Mouse (Mus musculus): ENCODE results near the gene Agpat3. TPM values are rescaled to one million over a fixed set of nuclear protein-coding genes. Genes with fewer than 3 reads are reported as not detected.

Agpat3 gene
- total and polyA plus RNA-seq, 2 experiments from 2014 or later: 94.9 to 101 TPM

DNA sequence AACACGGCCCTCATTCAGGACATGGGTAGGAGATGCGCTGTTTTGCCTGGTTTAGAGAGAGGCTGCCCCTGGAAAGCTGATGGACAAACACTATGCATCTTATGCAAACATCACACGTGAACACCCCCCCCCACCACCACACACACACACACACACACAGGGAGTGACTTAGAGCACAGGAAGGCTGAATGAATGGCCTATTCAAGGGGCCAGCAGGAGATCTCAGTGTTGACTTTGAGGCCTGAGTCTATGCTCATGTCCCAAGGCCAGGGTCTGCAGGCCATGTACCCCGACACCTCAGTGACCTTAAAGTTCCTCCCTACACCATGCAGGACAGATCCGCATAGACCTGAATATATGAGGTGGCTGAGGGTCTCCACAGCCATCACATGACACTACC lies 64.2 kb downstream of the Agpat3 start:
- DNase-seq: no peak
- H3K27ac ChIP-seq (ENCODE audit: low read depth, low read length): no peak overlapping the region
- no peak for ATAC-seq
- no peak overlapping the region for H3K4me2 ChIP-seq (ENCODE audit: low read depth)
- H3K27me3 ChIP-seq (ENCODE audit: insufficient read depth, low read length): no peaks in the 10 kb centered on the region
- H3K4me1 ChIP-seq (ENCODE audit: insufficient read depth): no peaks in the 10 kb centered on the region
- 94% methylated on average over 5 of the region's 5 CpGs for WGBS
- H3K4me3 ChIP-seq (ENCODE audit: low read depth, low read length): no peak overlapping the region
- no peaks in the 10 kb centered on the region for H3K9me3 ChIP-seq (ENCODE audit: low read length)
- no peak overlapping the region for H3K9ac ChIP-seq
- H3K36me3 ChIP-seq (ENCODE audit: insufficient read depth): peaks cover 40% of the 10 kb centered on the region
- TF ChIP-seq CTCF (IDR thresholded peaks at IDR 0.05; ENCODE audit: low read depth): no peak

DNA sequence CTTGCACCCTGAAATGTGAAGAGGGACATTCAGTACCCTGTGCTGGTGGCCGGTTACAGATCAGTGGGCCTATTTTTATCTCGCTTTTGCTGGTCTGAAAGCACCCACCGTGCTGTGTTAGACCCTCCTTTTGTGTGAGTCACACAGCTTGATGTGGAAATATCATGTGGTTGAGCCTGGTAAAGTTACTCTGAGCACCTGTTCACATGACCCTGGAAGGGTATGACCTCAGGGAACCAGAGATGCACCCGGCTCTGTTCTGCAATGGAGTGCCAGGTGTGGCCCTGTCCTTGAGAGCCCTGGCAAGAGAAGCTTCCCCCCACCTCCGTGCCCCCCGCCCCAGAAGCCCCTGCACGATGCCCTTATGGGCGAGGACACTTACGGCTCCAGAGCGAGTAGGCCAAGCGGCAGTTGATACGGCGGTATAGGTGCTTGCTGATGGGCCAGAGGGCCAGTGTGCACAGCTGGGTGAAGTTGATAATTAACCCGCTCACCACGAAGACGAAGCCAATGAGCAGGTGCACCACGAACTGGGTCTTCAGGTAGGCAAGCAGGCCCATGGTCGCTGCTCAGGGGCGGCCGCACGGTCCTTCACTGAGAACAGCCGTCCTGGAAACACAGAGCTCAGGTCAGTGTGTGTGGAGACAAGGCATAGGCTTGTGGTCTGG lies 64.7 kb downstream of the Agpat3 start:
- Histone ChIP-seq H3K4me3 (ENCODE audit: low read depth, low read length) (no peak overlapping the region), H3K9ac (no peak overlapping the region), H3K27me3 (ENCODE audit: insufficient read depth, low read length) (no peaks in the 10 kb centered on the region), H3K4me2 (ENCODE audit: low read depth) (no peak overlapping the region), H3K9me3 (ENCODE audit: low read length) (no peaks in the 10 kb centered on the region), H3K27ac (ENCODE audit: low read depth, low read length) (no peak overlapping the region), H3K4me1 (ENCODE audit: insufficient read depth) (no peaks in the 10 kb centered on the region), H3K36me3 (ENCODE audit: insufficient read depth) (peaks cover 44% of the 10 kb centered on the region)
- DNase-seq: no peak
- 95% methylated on average over 22 of the region's 22 CpGs for WGBS
- ATAC-seq: no peak
- no peak for TF ChIP-seq CTCF (IDR thresholded peaks at IDR 0.05; ENCODE audit: low read depth)

- Histone ChIP-seq H3K4me2 (ENCODE audit: low read depth) (no peak overlapping the region), H3K4me1 (ENCODE audit: insufficient read depth) (no peaks in the 10 kb centered on the region), H3K36me3 (ENCODE audit: insufficient read depth) (peaks cover 60% of the 10 kb centered on the region), H3K9ac (no peak overlapping the region), H3K9me3 (ENCODE audit: low read length) (no peaks in the 10 kb centered on the region), H3K27me3 (ENCODE audit: insufficient read depth, low read length) (no peaks in the 10 kb centered on the region), H3K27ac (ENCODE audit: low read depth, low read length) (no peak overlapping the region), H3K4me3 (ENCODE audit: low read depth, low read length) (no peak overlapping the region)
- TF ChIP-seq CTCF (IDR thresholded peaks at IDR 0.05; ENCODE audit: low read depth): no peak
- DNase-seq: no peak
- ATAC-seq: no peak
- WGBS: 78% methylated on average over 4 of the region's 4 CpGs
Observed at GRCm38 (mm10) chr10:78285959-78286358, 66.3 kb downstream of the Agpat3 start.

DNA sequence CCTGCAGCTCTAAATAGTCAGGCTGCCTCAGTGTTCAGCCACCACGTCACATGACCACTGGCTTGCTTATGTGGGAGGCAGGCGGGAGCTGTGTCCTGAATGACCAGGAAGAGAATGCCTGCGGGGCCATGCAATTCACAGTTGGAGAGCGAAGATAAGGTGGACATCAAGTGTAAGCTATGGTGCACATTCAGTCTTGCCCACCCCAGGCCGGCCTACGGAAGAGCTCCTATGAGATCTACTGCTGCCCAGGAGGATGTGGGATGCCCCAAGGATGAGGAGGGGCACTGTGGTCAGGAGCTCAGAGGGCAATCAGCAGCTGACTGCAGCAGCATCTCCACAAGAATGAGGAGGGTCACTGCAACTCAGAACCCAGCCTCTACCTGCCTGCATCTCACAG lies 66.9 kb downstream of the Agpat3 start:
- Histone ChIP-seq H3K4me1 (ENCODE audit: insufficient read depth) (no peaks in the 10 kb centered on the region), H3K9ac (no peak overlapping the region), H3K4me2 (ENCODE audit: low read depth) (no peak overlapping the region), H3K4me3 (ENCODE audit: low read depth, low read length) (no peak overlapping the region), H3K9me3 (ENCODE audit: low read length) (no peaks in the 10 kb centered on the region), H3K27ac (ENCODE audit: low read depth, low read length) (no peak overlapping the region), H3K36me3 (ENCODE audit: insufficient read depth) (peaks cover 66% of the 10 kb centered on the region), H3K27me3 (ENCODE audit: insufficient read depth, low read length) (no peaks in the 10 kb centered on the region)
- ATAC-seq (no peak), DNase-seq (no peak)
- no peak for TF ChIP-seq CTCF (IDR thresholded peaks at IDR 0.05; ENCODE audit: low read depth)
- 93% methylated on average over 6 of the region's 6 CpGs for WGBS

DNA sequence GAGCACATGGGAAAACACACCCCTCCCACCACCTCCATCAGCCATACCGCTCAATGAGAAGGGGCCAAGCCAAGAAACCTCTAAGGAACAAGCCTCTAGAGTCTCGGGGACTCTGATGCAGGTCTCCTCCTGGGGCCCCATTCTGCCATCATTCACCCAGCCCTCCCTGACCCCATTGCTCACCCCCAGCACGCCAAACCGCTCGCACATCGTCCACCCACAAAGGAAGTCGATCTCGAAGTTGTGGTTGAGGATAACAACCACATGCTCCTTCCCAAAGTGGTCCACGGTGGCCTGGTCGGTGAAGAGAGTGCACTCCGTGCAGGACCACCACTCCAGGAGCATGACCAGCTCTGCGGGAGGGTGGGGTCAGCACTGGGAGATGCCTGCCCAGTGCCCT lies 67.5 kb downstream of the Agpat3 start:
- H3K4me2 ChIP-seq (ENCODE audit: low read depth): no peak overlapping the region
- no peaks in the 10 kb centered on the region for H3K9me3 ChIP-seq (ENCODE audit: low read length)
- no peak overlapping the region for H3K4me3 ChIP-seq (ENCODE audit: low read depth, low read length)
- H3K9ac ChIP-seq: no peak overlapping the region
- WGBS: 97% methylated on average over 12 of the region's 12 CpGs
- no peak for TF ChIP-seq CTCF (IDR thresholded peaks at IDR 0.05; ENCODE audit: low read depth)
- peaks cover 71% of the 10 kb centered on the region for H3K36me3 ChIP-seq (ENCODE audit: insufficient read depth)
- DNase-seq: no peak
- no peak for ATAC-seq
- H3K27me3 ChIP-seq (ENCODE audit: insufficient read depth, low read length): no peaks in the 10 kb centered on the region
- no peak overlapping the region for H3K27ac ChIP-seq (ENCODE audit: low read depth, low read length)
- no peaks in the 10 kb centered on the region for H3K4me1 ChIP-seq (ENCODE audit: insufficient read depth)

- H3K9me3 ChIP-seq (ENCODE audit: low read length): no peaks in the 10 kb centered on the region
- H3K4me1 ChIP-seq (ENCODE audit: insufficient read depth): no peaks in the 10 kb centered on the region
- H3K4me2 ChIP-seq (ENCODE audit: low read depth): no peak overlapping the region
- TF ChIP-seq CTCF (IDR thresholded peaks at IDR 0.05; ENCODE audit: low read depth): no peak
- DNase-seq (no peak), ATAC-seq (no peak)
- 93% methylated on average over 4 of the region's 4 CpGs for WGBS
- H3K9ac ChIP-seq: no peak overlapping the region
- H3K4me3 ChIP-seq (ENCODE audit: low read depth, low read length): no peak overlapping the region
- H3K36me3 ChIP-seq (ENCODE audit: insufficient read depth): peaks cover 83% of the 10 kb centered on the region
- H3K27me3 ChIP-seq (ENCODE audit: insufficient read depth, low read length): no peaks in the 10 kb centered on the region
- no peak overlapping the region for H3K27ac ChIP-seq (ENCODE audit: low read depth, low read length)
Observed at GRCm38 (mm10) chr10:78282411-78282810, 69.9 kb downstream of the Agpat3 start.

- H3K36me3 ChIP-seq (ENCODE audit: insufficient read depth): peaks cover 80% of the 10 kb centered on the region
- no peak overlapping the region for H3K27ac ChIP-seq (ENCODE audit: low read depth, low read length)
- no peak overlapping the region for H3K4me3 ChIP-seq (ENCODE audit: low read depth, low read length)
- WGBS: 90% methylated on average over 9 of the region's 9 CpGs
- no peak overlapping the region for H3K9ac ChIP-seq
- ATAC-seq (no peak), DNase-seq (no peak)
- H3K4me2 ChIP-seq (ENCODE audit: low read depth): no peak overlapping the region
- H3K4me1 ChIP-seq (ENCODE audit: insufficient read depth): no peaks in the 10 kb centered on the region
- H3K27me3 ChIP-seq (ENCODE audit: insufficient read depth, low read length): no peaks in the 10 kb centered on the region
- no peaks in the 10 kb centered on the region for H3K9me3 ChIP-seq (ENCODE audit: low read length)
- TF ChIP-seq CTCF (IDR thresholded peaks at IDR 0.05; ENCODE audit: low read depth): no peak
Observed at GRCm38 (mm10) chr10:78280486-78280885, 71.8 kb downstream of the Agpat3 start.

All from forebrain, postnatal 0 days (tissue).